Mouse (Mus musculus): ENCODE results near the gene Cyb5b. TPM values are rescaled to one million over a fixed set of nuclear protein-coding genes. Genes with fewer than 3 reads are reported as not detected.
A peak's percentile ranks its signal among the peaks of the same experiment; 100 is the strongest.

Cyb5b gene
- total RNA-seq, 4 experiments from 2014 or later, result 36.0 to 46.3 (median 40.0) TPM

DNA sequence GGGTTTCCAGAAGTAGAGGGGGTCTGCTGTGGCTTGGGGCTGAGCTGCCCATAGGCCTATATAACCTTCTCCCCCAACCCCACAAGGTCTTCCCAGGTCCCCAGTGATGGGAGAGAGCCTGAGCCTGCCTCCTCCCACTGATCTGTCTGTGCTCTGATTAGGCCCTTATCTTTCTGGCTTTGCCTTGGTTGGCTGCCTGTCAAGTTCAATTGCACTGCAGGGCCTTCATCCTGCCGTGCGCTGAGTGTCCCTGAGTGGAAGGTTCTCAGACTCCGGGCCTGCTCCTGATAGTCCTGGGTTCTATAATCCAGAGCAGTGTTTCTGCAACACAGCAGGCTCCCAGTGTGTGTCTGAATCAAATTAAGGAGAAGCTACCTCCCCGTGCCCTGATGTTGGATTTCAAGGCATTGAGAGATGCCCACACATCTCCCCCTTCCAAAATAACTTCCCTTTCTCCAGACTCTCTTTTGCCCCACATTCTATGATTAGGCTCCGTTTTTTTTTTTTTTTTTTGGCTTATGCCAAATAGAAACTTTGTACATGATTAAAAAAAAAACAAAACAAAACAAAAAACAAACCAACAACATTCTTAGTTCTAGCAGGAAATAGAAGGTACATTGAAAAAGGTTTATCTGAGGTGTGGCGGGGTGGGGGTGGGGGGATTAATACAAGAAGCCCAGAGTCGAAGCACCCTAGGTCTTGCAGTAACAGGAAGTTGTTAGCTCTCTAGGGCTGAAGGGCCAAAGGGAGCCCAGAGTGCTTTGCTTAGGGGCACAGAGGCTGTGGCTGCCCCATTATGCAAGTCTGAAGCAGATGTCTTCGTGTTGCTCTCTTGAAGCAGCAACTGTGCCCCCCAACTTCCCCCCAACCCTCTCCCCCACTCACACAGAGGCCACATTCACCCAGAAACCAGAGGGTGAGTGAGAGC is 71.7 kb downstream of the Cyb5b start:
- peak; percentile 57 for DNase-seq (ENCODE audit: low spot score)

DNA sequence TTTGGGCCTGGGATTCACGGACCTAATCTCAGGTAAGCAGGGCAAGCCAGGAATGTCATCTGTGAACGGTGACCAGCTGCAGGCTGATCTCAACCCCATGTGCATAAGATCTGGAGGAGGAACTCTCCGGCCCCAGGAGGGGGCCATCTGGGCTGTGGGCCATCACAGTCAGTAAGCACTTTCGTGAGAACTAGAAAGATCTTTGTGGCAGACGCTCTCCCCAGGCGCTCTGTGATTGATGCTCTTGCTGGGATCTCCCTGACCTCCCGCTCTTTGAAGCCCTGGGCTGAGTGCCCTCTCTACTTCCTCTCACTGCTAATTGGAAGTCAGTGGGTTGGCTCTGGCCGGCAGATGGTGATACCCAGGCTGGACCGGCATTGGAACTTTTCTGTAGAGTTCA is 75.7 kb downstream of the Cyb5b start:
- no peak for DNase-seq (ENCODE audit: low spot score)

DNA sequence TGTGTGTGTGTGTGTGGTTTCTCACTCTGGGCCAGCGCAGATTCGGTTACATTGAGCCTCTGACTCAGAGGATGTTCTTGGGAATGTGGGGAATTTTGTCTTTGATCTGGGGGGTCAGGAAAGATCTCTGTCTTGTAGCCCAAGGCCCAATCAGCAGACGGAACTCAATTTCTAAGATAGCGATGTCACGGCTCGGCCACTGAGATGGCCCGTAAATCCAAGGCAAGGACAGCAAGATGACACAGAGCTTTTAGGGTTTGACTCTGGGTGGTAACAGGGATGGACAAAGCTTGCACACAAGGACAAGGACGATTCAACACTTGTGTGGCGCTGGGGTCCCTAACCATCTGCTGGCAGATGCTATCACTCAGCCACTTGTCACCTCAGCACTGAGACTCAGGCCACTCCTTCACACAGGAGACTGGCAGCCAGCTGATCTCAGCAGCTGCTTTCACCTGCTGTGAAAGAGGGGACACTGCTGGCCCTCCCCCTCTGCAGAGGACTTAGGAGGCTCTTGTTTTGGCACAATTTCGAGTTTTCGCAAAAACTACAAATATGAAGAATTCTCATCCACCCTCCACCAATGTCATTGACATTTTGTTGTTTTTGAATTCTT is 76.7 kb downstream of the Cyb5b start:
- no peak for DNase-seq (ENCODE audit: low spot score)

DNA sequence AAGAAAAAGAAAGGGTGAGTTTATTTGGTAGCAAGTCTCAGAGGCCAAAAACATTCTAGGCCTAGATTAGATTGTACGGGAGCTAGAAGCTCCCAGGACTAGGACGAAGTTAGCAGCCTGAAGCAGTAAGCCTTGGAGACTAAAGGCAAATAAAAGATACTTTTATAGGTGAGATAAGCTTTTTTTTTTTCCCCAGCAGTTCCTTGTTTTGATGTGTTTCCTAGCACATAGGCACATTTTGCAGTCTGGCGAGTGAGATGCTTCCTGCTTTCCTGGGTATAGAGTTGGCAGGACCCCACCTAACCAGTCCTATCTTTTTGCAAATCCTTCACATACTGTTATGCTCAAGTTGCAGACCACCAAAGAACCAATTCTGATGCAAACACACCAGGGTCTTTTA is 82.8 kb downstream of the Cyb5b start:
- DNase-seq (ENCODE audit: low spot score), result no peak

DNA sequence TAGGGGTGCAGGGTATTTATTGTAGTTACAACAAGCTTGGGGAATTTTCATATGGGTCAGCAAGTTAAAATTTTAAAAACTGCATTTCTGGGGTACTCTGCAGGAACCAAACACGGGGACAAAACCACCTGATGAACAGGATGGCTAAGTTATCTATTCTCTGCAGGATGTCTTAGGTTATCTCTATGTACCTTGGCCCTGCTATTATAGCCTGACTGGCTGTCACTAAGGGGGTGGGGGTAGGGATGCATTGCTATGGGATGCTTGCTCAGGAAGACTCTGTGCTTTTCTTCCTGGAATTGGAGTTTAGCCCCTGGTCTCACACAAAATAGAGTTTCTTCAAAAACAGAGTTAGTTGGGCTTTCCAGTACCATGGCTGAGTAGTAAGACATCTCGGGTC is 83.3 kb downstream of the Cyb5b start:
- DNase-seq (ENCODE audit: low spot score), result no peak

Other genes starting within 250 kb of the Cyb5b start
- gene Sntb2, start 214.9 kb upstream of the Cyb5b start, total RNA-seq (2022), result 10 to 100 TPM; 10.6 to 11.6 (median 11.3) TPM
- gene Vps4a, start 119.4 kb upstream of the Cyb5b start, total RNA-seq (2022), result 10 to 100 TPM; 59.7 to 67.1 (median 62.5) TPM
- 10 to 100 TPM; 67.1 to 76.1 (median 74.4) TPM for gene Pdf, start 102.0 kb upstream of the Cyb5b start, total RNA-seq (2022)
- 10 to 100 TPM; 16.4 to 20.2 (median 17.7) TPM for gene Cog8, start 94.0 kb upstream of the Cyb5b start, total RNA-seq (2022)
- gene Nip7, start 93.8 kb upstream of the Cyb5b start, total RNA-seq (2022), result 10 to 100 TPM; 24.8 to 28.1 (median 26.1) TPM
- gene Tmed6, start 85.0 kb upstream of the Cyb5b start, total RNA-seq (2022), result not detected
- gene Terf2, start 54.1 kb upstream of the Cyb5b start, total RNA-seq (2022), result 10 to 100 TPM; 13.2 to 14.1 (median 13.4) TPM
- gene Nfat5, start 142.8 kb downstream of the Cyb5b start, total RNA-seq (2022), result 10 to 100 TPM; 19.1 to 24.7 (median 23.8) TPM